Mouse (Mus musculus) spleen, adult 2 months (tissue): Measurements from ENCODE around the gene Ccdc71.

Experiments used
- CTCF ChIP-seq: fragments of 200-500 bp; IDR thresholded peaks from 2 replicates; pipeline ENCODE4 v1.5.1; 2011; ENCODE audit warnings: mild to moderate bottlenecking, inconsistent platforms; ENCODE audit not compliant: insufficient read depth, insufficient read length, insufficient replicate concordance; ENCODE audit errors: extremely low read depth
- POLR2A ChIP-seq: fragments of 200-500 bp; IDR thresholded peaks from 2 replicates; pipeline ENCODE4 v1.6.1; 2011; ENCODE audit warnings: low read depth, low read length, inconsistent platforms

- TF ChIP-seq CTCF: peak; percentile 77
- no peak for TF ChIP-seq POLR2A
These were observed 7.9 kb upstream of the Ccdc71 start for GRCm38 (mm10) chr9:108452291-108452906.
